Mouse (Mus musculus) 3T3-L1 (cell line): ENCODE data around the gene Slc25a27.
A peak's percentile ranks its signal among the peaks of the same experiment; 100 is the strongest.

Source experiments
- DNase-seq: peaks from one replicate; pipeline ENCODE4 v3.0.0-alpha.2; 2015; ENCODE audit warnings: low read depth, low spot score

The Slc25a27 gene

GRCm38 (mm10) chr17:43666576-43667289, at the start of gene Slc25a27:
Slc25a27 (minus strand) TSS chr17:43667214.
- peak; percentile 98 for DNase-seq

GRCm38 (mm10) chr17:43716601-43717000, 49.6 kb upstream of the Slc25a27 start:
- no peak for DNase-seq

- no peak for DNase-seq
Observed at GRCm38 (mm10) chr17:43714191-43714590, 47.2 kb upstream of the Slc25a27 start.

- no peak for DNase-seq
Observed at GRCm38 (mm10) chr17:43711557-43712352, 44.7 kb upstream of the Slc25a27 start.

- peak; percentile 40 for DNase-seq
Observed at GRCm38 (mm10) chr17:43707254-43707653, 40.2 kb upstream of the Slc25a27 start.

GRCm38 (mm10) chr17:43706749-43707148, 39.7 kb upstream of the Slc25a27 start:
- peak; percentile 9 for DNase-seq

- DNase-seq = no peak
Observed at GRCm38 (mm10) chr17:43704216-43704930, 37.4 kb upstream of the Slc25a27 start.

- DNase-seq = peak; percentile 76
Observed at GRCm38 (mm10) chr17:43701060-43701459, 34.0 kb upstream of the Slc25a27 start.

- DNase-seq = peak; percentile 90
Observed at GRCm38 (mm10) chr17:43698997-43699649, 32.1 kb upstream of the Slc25a27 start.

- DNase-seq = no peak
Observed at GRCm38 (mm10) chr17:43689591-43689990, 22.6 kb upstream of the Slc25a27 start.

- no peak for DNase-seq
Observed at GRCm38 (mm10) chr17:43684638-43685037, 17.6 kb upstream of the Slc25a27 start.

- DNase-seq = no peak
Observed at GRCm38 (mm10) chr17:43684086-43684485, 17.1 kb upstream of the Slc25a27 start.

- DNase-seq = no peak
Observed at GRCm38 (mm10) chr17:43677317-43677716, 10.3 kb upstream of the Slc25a27 start.

GRCm38 (mm10) chr17:43676241-43676640, 9.2 kb upstream of the Slc25a27 start:
- DNase-seq = peak; percentile 26

- DNase-seq = peak; percentile 70
Observed at GRCm38 (mm10) chr17:43675228-43675627, 8.2 kb upstream of the Slc25a27 start.

GRCm38 (mm10) chr17:43671907-43672306, 4.9 kb upstream of the Slc25a27 start:
- no peak for DNase-seq

GRCm38 (mm10) chr17:43669145-43669695, 2.2 kb upstream of the Slc25a27 start:
- DNase-seq = peak; percentile 27

- DNase-seq = no peak
Observed at GRCm38 (mm10) chr17:43667290-43667843, 353 bp upstream of the Slc25a27 start, which contains the start of gene Cyp39a1. Cyp39a1 (plus strand) TSS chr17:43667425.

GRCm38 (mm10) chr17:43651314-43652046, 15.5 kb downstream of the Slc25a27 start:
- peak; percentile 66 for DNase-seq
